Comparison of ENCODE assay signal across 26 mouse cellular contexts in genomic region chr4:95435080-95435479, GRCm38 (mm10).
DNase-seq lines count a peak whose midpoint lies in the region; ATAC-seq lines count a peak whose summit lies in the region.
"Had no signal": no experiment of that assay in that cellular context is flagged by ENCODE, and none has a peak within 500 bp of the region (broad histone marks: within the 10 kb centered on the region; RNA-seq: fewer than 3 reads in every experiment).

No protein-coding gene starts in this region.

- no peak overlapping the region for H3K4me2 ChIP-seq in kidney, embryonic 16.5 days (replicated peaks; ENCODE audit: low read depth, low read length)
- H3K4me2 ChIP-seq in lung, embryonic 15.5 days: no peak overlapping the region
- H3K4me2 ChIP-seq in intestine, embryonic 15.5 days (replicated peaks): no peak overlapping the region
- H3K4me2 ChIP-seq in intestine, embryonic 16.5 days (ENCODE audit: low read depth, low read length): no peak overlapping the region
- no peak overlapping the region for H3K4me2 ChIP-seq in neural tube, embryonic 15.5 days
- H3K4me2 ChIP-seq in midbrain, embryonic 11.5 days: no peak overlapping the region
- H3K4me2 ChIP-seq: embryonic facial prominence, embryonic 13.5 days; forebrain, embryonic 12.5 days; forebrain, embryonic 15.5 days; heart, embryonic 11.5 days; heart, embryonic 15.5 days; hindbrain, embryonic 13.5 days had no signal

- H3K9me3 ChIP-seq in kidney, embryonic 16.5 days (ENCODE audit: low read length): peaks cover 3% of the 10 kb centered on the region; the same call in 1 of the 2 replicates
- no peaks in the 10 kb centered on the region for H3K9me3 ChIP-seq in lung, embryonic 15.5 days
- no peaks in the 10 kb centered on the region for H3K9me3 ChIP-seq in intestine, embryonic 15.5 days
- H3K9me3 ChIP-seq in intestine, embryonic 16.5 days (ENCODE audit: control insufficient read depth, low read length): no peaks in the 10 kb centered on the region
- no peaks in the 10 kb centered on the region for H3K9me3 ChIP-seq in neural tube, embryonic 15.5 days (replicated peaks)
- H3K9me3 ChIP-seq in midbrain, embryonic 11.5 days (ENCODE audit: control insufficient read depth, low read length): no peaks in the 10 kb centered on the region
- H3K9me3 ChIP-seq: embryonic facial prominence, embryonic 13.5 days; forebrain, embryonic 12.5 days; forebrain, embryonic 15.5 days; heart, embryonic 15.5 days; hindbrain, embryonic 10.5 days; hindbrain, embryonic 13.5 days had no signal

- 0 out of 2 replicates have a peak, but pooled peaks cover 6% of the 10 kb centered on the region for H3K4me1 ChIP-seq in kidney, embryonic 16.5 days (ENCODE audit: insufficient read depth, low read length)
- H3K4me1 ChIP-seq in lung, embryonic 15.5 days: peaks cover 20% of the 10 kb centered on the region
- H3K4me1 ChIP-seq in intestine, embryonic 15.5 days (replicated peaks): peaks cover 6% of the 10 kb centered on the region; the same call in 1 of the 2 replicates
- H3K4me1 ChIP-seq in intestine, embryonic 16.5 days (ENCODE audit: control insufficient read depth, insufficient read depth, low read length): 0 out of 2 replicates have a peak, but pooled peaks cover 3% of the 10 kb centered on the region
- no peaks in the 10 kb centered on the region for H3K4me1 ChIP-seq in neural tube, embryonic 15.5 days
- no peaks in the 10 kb centered on the region for H3K4me1 ChIP-seq in midbrain, embryonic 11.5 days (ENCODE audit: control insufficient read depth, insufficient read depth, low read length)
- H3K4me1 ChIP-seq: embryonic facial prominence, embryonic 10.5 days; embryonic facial prominence, embryonic 13.5 days; hindbrain, embryonic 10.5 days; hindbrain, embryonic 13.5 days had no signal

- no peaks in the 10 kb centered on the region for H3K27me3 ChIP-seq in kidney, embryonic 16.5 days (ENCODE audit: insufficient read depth, low read length)
- H3K27me3 ChIP-seq in lung, embryonic 15.5 days: no peaks in the 10 kb centered on the region
- no peaks in the 10 kb centered on the region for H3K27me3 ChIP-seq in intestine, embryonic 15.5 days (replicated peaks)
- H3K27me3 ChIP-seq in intestine, embryonic 16.5 days (replicated peaks; ENCODE audit: control insufficient read depth, insufficient read depth, low read length): no peaks in the 10 kb centered on the region
- no peaks in the 10 kb centered on the region for H3K27me3 ChIP-seq in neural tube, embryonic 15.5 days (replicated peaks)
- H3K27me3 ChIP-seq in midbrain, embryonic 11.5 days (ENCODE audit: control insufficient read depth, insufficient read depth, low read length): no peaks in the 10 kb centered on the region
- H3K27me3 ChIP-seq: embryonic facial prominence, embryonic 13.5 days; forebrain, embryonic 12.5 days; forebrain, embryonic 15.5 days; heart, embryonic 15.5 days; hindbrain, embryonic 13.5 days had no signal

- ATAC-seq in kidney, embryonic 16.5 days (ENCODE audit: low FRiP score, low TSS enrichment): no peak
- peak; percentile 14; the same call in 1 of the 2 replicates for ATAC-seq in lung, embryonic 15.5 days (ENCODE audit: borderline replicate concordance, extremely low read depth, low FRiP score, low TSS enrichment)
- peak; percentile 66 for ATAC-seq in intestine, embryonic 15.5 days
- ATAC-seq in intestine, embryonic 16.5 days: peak; percentile 53; the same call in 1 of the 2 replicates
- ATAC-seq in neural tube, embryonic 15.5 days (ENCODE audit: low FRiP score): no peak
- ATAC-seq in midbrain, embryonic 11.5 days (ENCODE audit: low FRiP score): no peak
- ATAC-seq: CD4-positive, CD25-positive, alpha-beta regulatory T cell, adult 4 months had no signal

- peak overlapping the region; percentile 35; the same call in 1 of the 2 replicates for H3K27ac ChIP-seq in kidney, embryonic 16.5 days (ENCODE audit: low read length)
- H3K27ac ChIP-seq in lung, embryonic 15.5 days: peak overlapping the region; percentile 62; the same call in 1 of the 2 replicates
- no peak overlapping the region for H3K27ac ChIP-seq in intestine, embryonic 15.5 days
- H3K27ac ChIP-seq in intestine, embryonic 16.5 days (ENCODE audit: low read length): no peak overlapping the region
- H3K27ac ChIP-seq in neural tube, embryonic 15.5 days (replicated peaks): no peak overlapping the region
- no peak overlapping the region for H3K27ac ChIP-seq in midbrain, embryonic 11.5 days (ENCODE audit: low read depth, low read length)
- H3K27ac ChIP-seq: embryonic facial prominence, embryonic 10.5 days; embryonic facial prominence, embryonic 13.5 days; forebrain, embryonic 12.5 days; forebrain, embryonic 15.5 days; heart, adult 2 months; heart, embryonic 15.5 days; hindbrain, embryonic 10.5 days; hindbrain, embryonic 13.5 days had no signal

- H3K4me3 ChIP-seq in kidney, embryonic 16.5 days (ENCODE audit: low read length): no peak overlapping the region
- H3K4me3 ChIP-seq in lung, embryonic 15.5 days: no peak overlapping the region
- H3K4me3 ChIP-seq in intestine, embryonic 15.5 days (replicated peaks): no peak overlapping the region
- no peak overlapping the region for H3K4me3 ChIP-seq in intestine, embryonic 16.5 days (ENCODE audit: low read length)
- H3K4me3 ChIP-seq in neural tube, embryonic 15.5 days (replicated peaks): no peak overlapping the region
- no peak overlapping the region for H3K4me3 ChIP-seq in midbrain, embryonic 11.5 days (ENCODE audit: low read depth, low read length)
- H3K4me3 ChIP-seq: embryonic facial prominence, embryonic 10.5 days; embryonic facial prominence, embryonic 13.5 days; erythroblast, embryonic 14.5 days; forebrain, embryonic 12.5 days; forebrain, embryonic 15.5 days; heart, adult 2 months; heart, embryonic 15.5 days; hindbrain, embryonic 10.5 days; hindbrain, embryonic 13.5 days had no signal

- no peak overlapping the region for H3K9ac ChIP-seq in kidney, embryonic 16.5 days (replicated peaks; ENCODE audit: low read length)
- H3K9ac ChIP-seq in lung, embryonic 15.5 days: no peak overlapping the region
- H3K9ac ChIP-seq in intestine, embryonic 15.5 days: no peak overlapping the region
- H3K9ac ChIP-seq in intestine, embryonic 16.5 days (ENCODE audit: low read depth, low read length): no peak overlapping the region
- H3K9ac ChIP-seq in neural tube, embryonic 15.5 days (replicated peaks): no peak overlapping the region
- H3K9ac ChIP-seq in midbrain, embryonic 11.5 days (ENCODE audit: low read length): no peak overlapping the region
- H3K9ac ChIP-seq: embryonic facial prominence, embryonic 13.5 days; forebrain, embryonic 12.5 days; forebrain, embryonic 15.5 days; heart, embryonic 15.5 days; hindbrain, embryonic 13.5 days had no signal

- 43% methylated on average over 4 of the region's 4 CpGs for WGBS in kidney, embryonic 16.5 days
- 34% methylated on average over 4 of the region's 4 CpGs for WGBS in lung, embryonic 15.5 days
- 42% methylated on average over 4 of the region's 4 CpGs for WGBS in intestine, embryonic 15.5 days
- 51% methylated on average over 4 of the region's 4 CpGs for WGBS in intestine, embryonic 16.5 days
- WGBS in neural tube, embryonic 15.5 days: 49% methylated on average over 4 of the region's 4 CpGs
- WGBS in midbrain, embryonic 11.5 days: 67% methylated on average over 4 of the region's 4 CpGs

- no peak for DNase-seq in kidney, postnatal 36 days
- no peak for DNase-seq in lung, adult 18-20 months
- no peak for DNase-seq in midbrain, embryonic 11.5 days (ENCODE audit: low spot score, missing footprints)
- DNase-seq: adrenal gland, postnatal 25 days; cerebellum, adult 11-12 months; cerebellum, adult 8-10 months; cerebellum, postnatal 36 days; embryo, embryonic 11 days; gastrocnemius, postnatal 36 days; heart, adult 2 months; heart, postnatal 36 days had no signal

- H3K36me3 ChIP-seq in kidney, embryonic 16.5 days (ENCODE audit: insufficient read depth, low read length): no peaks in the 10 kb centered on the region
- no peaks in the 10 kb centered on the region for H3K36me3 ChIP-seq in lung, embryonic 15.5 days
- H3K36me3 ChIP-seq in intestine, embryonic 15.5 days: no peaks in the 10 kb centered on the region
- H3K36me3 ChIP-seq in intestine, embryonic 16.5 days (ENCODE audit: control insufficient read depth, insufficient read depth, low read length): no peaks in the 10 kb centered on the region
- no peaks in the 10 kb centered on the region for H3K36me3 ChIP-seq in neural tube, embryonic 15.5 days
- no peaks in the 10 kb centered on the region for H3K36me3 ChIP-seq in midbrain, embryonic 11.5 days (ENCODE audit: control insufficient read depth, insufficient read depth, low read length)
- H3K36me3 ChIP-seq: embryonic facial prominence, embryonic 10.5 days; embryonic facial prominence, embryonic 13.5 days; forebrain, embryonic 12.5 days; forebrain, embryonic 15.5 days; heart, embryonic 15.5 days; hindbrain, embryonic 10.5 days; hindbrain, embryonic 13.5 days had no signal

Comparison
In these comparisons a context has a peak if more than half of its experiments do, and no peak if none do; other contexts are left out.
1. ATAC-seq: peak in lung, embryonic 15.5 days (single experiment), intestine, embryonic 15.5 days (single experiment) and intestine, embryonic 16.5 days (single experiment); none in kidney, embryonic 16.5 days (single experiment), neural tube, embryonic 15.5 days (single experiment) and midbrain, embryonic 11.5 days (single experiment).
2. H3K27ac ChIP-seq: peak in kidney, embryonic 16.5 days (single experiment) and lung, embryonic 15.5 days (single experiment); none in intestine, embryonic 15.5 days (single experiment), intestine, embryonic 16.5 days (single experiment), neural tube, embryonic 15.5 days (single experiment) and midbrain, embryonic 11.5 days (single experiment).